Mouse (Mus musculus): ENCODE measurements around the gene Acnat1. TPM values are rescaled to one million over a fixed set of nuclear protein-coding genes. Genes with fewer than 3 reads are reported as not detected.
"Not testable (repeated sequence)": the region's sequence is repeated elsewhere in the genome, so short reads cannot be mapped to it uniquely, and the experiment has no call there.

The Acnat1 gene
- polyA plus RNA-seq, 3 experiments from 2014 or later: not detected

GRCm38 (mm10) chr4:49451848-49452551 is 21.7 kb downstream of the Acnat1 start:
- no peak for ATAC-seq

GRCm38 (mm10) chr4:49451133-49451847 is 22.4 kb downstream of the Acnat1 start:
- not testable (repeated sequence) for ATAC-seq

GRCm38 (mm10) chr4:49436968-49437367 is 36.7 kb downstream of the Acnat1 start:
- not testable (repeated sequence) for ATAC-seq

- not testable (repeated sequence) for ATAC-seq
Measured at GRCm38 (mm10) chr4:49410151-49410550, 63.6 kb downstream of the Acnat1 start.

- ATAC-seq: not testable (repeated sequence)
Measured at GRCm38 (mm10) chr4:49407957-49408356, 65.8 kb downstream of the Acnat1 start, which contains the start of gene Acnat2. Gene Acnat2 (minus strand): TSS chr4:49408151.

Other genes with a start within 250 kb of the Acnat1 start
- gene Acnat2, start 65.8 kb downstream of the Acnat1 start, polyA plus RNA-seq (2017; shearing (Covaris generic)): not detected
- gene Baat, start 32.6 kb upstream of the Acnat1 start, polyA plus RNA-seq (2017; shearing (Covaris generic)): not detected
- gene Mrpl50, start 47.2 kb upstream of the Acnat1 start, polyA plus RNA-seq (2017; shearing (Covaris generic)): 10 to 100 TPM; 29.4 to 38.3 (median 36.0) TPM
- gene Zfp189, start 47.3 kb upstream of the Acnat1 start, polyA plus RNA-seq (2017; shearing (Covaris generic)): 1 to 10 TPM; 3.0 to 5.2 (median 3.5) TPM
- gene Aldob, start 75.6 kb upstream of the Acnat1 start, polyA plus RNA-seq (2017; shearing (Covaris generic)): not detected
- not detected for gene Tmem246, start 124.0 kb upstream of the Acnat1 start, polyA plus RNA-seq (2017; shearing (Covaris generic))
- 10 to 100 TPM; 45.3 to 59.2 (median 56.8) TPM for gene Rnf20, start 158.1 kb upstream of the Acnat1 start, polyA plus RNA-seq (2017; shearing (Covaris generic))
- gene Ppp3r2, start 208.1 kb upstream of the Acnat1 start, polyA plus RNA-seq (2017; shearing (Covaris generic)): not detected